Mouse (Mus musculus) embryonic fibroblast, embryonic 13.5 days (primary cell): ENCODE results near the gene Exosc10. TPM values are rescaled to one million over a fixed set of nuclear protein-coding genes. Genes with fewer than 3 reads are reported as not detected.

Source experiments
- H3K27ac ChIP-seq: 2 replicates; pipeline ENCODE4 v1.5.1; 2012; ENCODE audit warnings: low read length, control low read depth, inconsistent platforms; ENCODE audit not compliant: insufficient read depth
- H3K4me1 ChIP-seq: 2 replicates; pipeline ENCODE4 v1.6.1; 2011; ENCODE audit warnings: low read length; ENCODE audit not compliant: control insufficient read depth, insufficient read depth
- H3K4me3 ChIP-seq: 2 replicates; pipeline ENCODE4 v1.5.1; 2011; ENCODE audit warnings: mild to moderate bottlenecking, control low read depth, low read length; ENCODE audit not compliant: insufficient read depth
- CTCF ChIP-seq: IDR thresholded peaks from 2 replicates; pipeline ENCODE4 v1.5.1; 2011; ENCODE audit warnings: mild to moderate bottlenecking, control low read depth, low read length, moderate library complexity, borderline replicate concordance; ENCODE audit not compliant: insufficient read depth
- POLR2A ChIP-seq: IDR thresholded peaks from 2 replicates; pipeline ENCODE4 v1.6.1; 2011; ENCODE audit warnings: low read depth, mild to moderate bottlenecking, control low read depth, low read length, moderate library complexity
- polyA plus RNA-seq: library from polyadenylated mRNA; stranded (reverse); fragments of >200 nt; gene quantifications from 2 replicates; pipeline ENCODE4 v1.2.4, GENCODE M21; 2011; ENCODE audit warnings: low read depth; ENCODE audit not compliant: missing spikeins, insufficient read length

The Exosc10 gene
- polyA plus RNA-seq, 1 experiment, result 50.4 TPM

- no peak for TF ChIP-seq CTCF
- no peak for TF ChIP-seq POLR2A
- peaks cover 10% of the 10 kb centered on the region; the same call in 1 of the 2 replicates for H3K4me1 ChIP-seq
- H3K4me3 ChIP-seq, result no peak overlapping the region
- H3K27ac ChIP-seq, result no peak overlapping the region
These were observed 62.5 kb downstream of the Exosc10 start for GRCm38 (mm10) chr4:148620718-148621117.

- no peak overlapping the region for H3K27ac ChIP-seq
- no peak overlapping the region for H3K4me3 ChIP-seq
- TF ChIP-seq CTCF, result no peak
- no peak for TF ChIP-seq POLR2A
- peaks cover 12% of the 10 kb centered on the region; the same call in 1 of the 2 replicates for H3K4me1 ChIP-seq
These were observed 64.3 kb downstream of the Exosc10 start for GRCm38 (mm10) chr4:148622485-148622884.

- no peak overlapping the region for H3K27ac ChIP-seq
- peaks cover 12% of the 10 kb centered on the region; the same call in 1 of the 2 replicates for H3K4me1 ChIP-seq
- no peak for TF ChIP-seq CTCF
- no peak for TF ChIP-seq POLR2A
- H3K4me3 ChIP-seq, result peak overlapping the region; percentile 9; the same call in 1 of the 2 replicates
These were observed 65.4 kb downstream of the Exosc10 start for GRCm38 (mm10) chr4:148623609-148624008.

- TF ChIP-seq POLR2A (no peak), CTCF (no peak)
- Histone ChIP-seq H3K27ac (no peak overlapping the region), H3K4me1 (peaks cover 10% of the 10 kb centered on the region; the same call in 1 of the 2 replicates), H3K4me3 (peak overlapping the region; percentile 27)
These were observed 66.8 kb downstream of the Exosc10 start for GRCm38 (mm10) chr4:148625010-148625409.

- TF ChIP-seq CTCF (no peak), POLR2A (peak; percentile 39; the same call in 1 of the 2 replicates)
- H3K27ac ChIP-seq, result peak overlapping the region; percentile 63
- H3K4me1 ChIP-seq, result peaks cover 10% of the 10 kb centered on the region; the same call in 1 of the 2 replicates
- peak overlapping the region; percentile 91 for H3K4me3 ChIP-seq
These were observed 67.8 kb downstream of the Exosc10 start for GRCm38 (mm10) chr4:148625756-148626622.

GRCm38 (mm10) chr4:148626623-148627185 is 68.5 kb downstream of the Exosc10 start, which contains the start of gene Tardbp:
Gene Tardbp, minus strand, starts transcription at chr4:148627019.
- TF ChIP-seq CTCF (no peak), POLR2A (peak; percentile 96)
- Histone ChIP-seq H3K27ac (peak within 1 kb of the TSS; percentile 63), H3K4me3 (peak within 1 kb of the TSS; percentile 91), H3K4me1 (peaks cover 10% of the 10 kb centered on the region; the same call in 1 of the 2 replicates)

GRCm38 (mm10) chr4:148627246-148627645 is 69.0 kb downstream of the Exosc10 start:
- no peak for TF ChIP-seq CTCF
- no peak; the same call in 1 of the 2 replicates for TF ChIP-seq POLR2A
- no peak overlapping the region for H3K27ac ChIP-seq

More at GRCm38 (mm10) chr4:148627246-148627645, 69.0 kb downstream of the Exosc10 start:
- H3K4me3 ChIP-seq, result no peak overlapping the region
- H3K4me1 ChIP-seq, result 0 out of 2 replicates have a peak, but pooled peaks cover 10% of the 10 kb centered on the region

Other genes starting within 250 kb of the Exosc10 start
- gene Ubiad1, start 113.7 kb upstream of the Exosc10 start, polyA plus RNA-seq, result 14.4 and 14.5 TPM in 2 replicates
- gene Mtor, start 109.8 kb upstream of the Exosc10 start, polyA plus RNA-seq, result 17.7 and 19.1 TPM in 2 replicates
- 2.3 and 3.2 TPM in 2 replicates for gene Angptl7, start 58.0 kb upstream of the Exosc10 start, polyA plus RNA-seq
- gene Srm, start 33.1 kb downstream of the Exosc10 start, polyA plus RNA-seq, result 110 and 114 TPM in 2 replicates
- gene Masp2, start 44.1 kb downstream of the Exosc10 start, polyA plus RNA-seq, result not detected in 2 replicates
- gene Tardbp, start 68.6 kb downstream of the Exosc10 start, polyA plus RNA-seq, result 404 and 424 TPM in 2 replicates
- gene Gm572, start 84.9 kb downstream of the Exosc10 start, polyA plus RNA-seq, result not detected in 2 replicates
- gene Casz1, start 246.0 kb downstream of the Exosc10 start, polyA plus RNA-seq, result not detected in 2 replicates